Mouse (Mus musculus) heart, embryonic 12.5 days (tissue): ENCODE measurements around the gene Efhd1. TPM values are rescaled to one million over a fixed set of nuclear protein-coding genes. Genes with fewer than 3 reads are reported as not detected.

Source experiments
- ATAC-seq: fragments of 200-750 bp; cut with Nextera tagmentation; 2 replicates; pipeline ENCODE4 v1.8.0; 2017; ENCODE audit warnings: moderate TSS enrichment, moderate library complexity; ENCODE audit not compliant: insufficient number of reproducible peaks, low FRiP score
- H3K27ac ChIP-seq: fragments of 300-500 bp; sonication (generic); 2 replicates; pipeline ENCODE4 v1.5.1; 2016; ENCODE audit warnings: mild to moderate bottlenecking, moderate library complexity; ENCODE audit not compliant: poor library complexity, severe bottlenecking
- H3K27me3 ChIP-seq: fragments of 300-500 bp; sonication (generic); replicated peaks from 2 replicates; pipeline ENCODE4 v1.6.1; 2016; ENCODE audit warnings: mild to moderate bottlenecking, moderate library complexity
- H3K36me3 ChIP-seq: fragments of 300-500 bp; sonication (generic); 2 replicates; pipeline ENCODE4 v1.6.1; 2016; ENCODE audit warnings: mild to moderate bottlenecking, moderate library complexity
- H3K4me1 ChIP-seq: fragments of 300-500 bp; sonication (generic); replicated peaks from 2 replicates; pipeline ENCODE4 v1.6.1; 2016; ENCODE audit warnings: mild to moderate bottlenecking
- H3K4me2 ChIP-seq: fragments of 300-500 bp; sonication (generic); 2 replicates; pipeline ENCODE4 v1.6.1; 2016; ENCODE audit warnings: mild to moderate bottlenecking, moderate library complexity
- H3K4me3 ChIP-seq: fragments of 300-500 bp; sonication (generic); 2 replicates; pipeline ENCODE4 v1.5.1; 2016; ENCODE audit warnings: mild to moderate bottlenecking
- H3K9ac ChIP-seq: fragments of 300-500 bp; sonication (generic); 2 replicates; pipeline ENCODE4 v1.6.1; 2016; ENCODE audit warnings: mild to moderate bottlenecking, moderate library complexity
- H3K9me3 ChIP-seq: fragments of 300-500 bp; sonication (generic); replicated peaks from 2 replicates; pipeline ENCODE4 v1.6.1; 2016; ENCODE audit warnings: mild to moderate bottlenecking, moderate library complexity
- WGBS: fragments of 180-500 bp; shearing (Covaris S2); methylation state at CpG from one replicate; pipeline ENCODE4 v1.1.7; 2016; 5-methylcytosine and 5-hydroxymethylcytosine counted together
- polyA plus RNA-seq: library from polyadenylated mRNA; unstranded; fragments of >200 nt; fragmentation: Nextera tagmentation; extraction: Ambion mirVana; gene quantifications from 2 replicates; pipeline ENCODE4 v1.2.1, GENCODE M21; 2016

Efhd1 gene
- polyA plus RNA-seq, 1 experiment from 2014 or later: 0.47 TPM

DNA sequence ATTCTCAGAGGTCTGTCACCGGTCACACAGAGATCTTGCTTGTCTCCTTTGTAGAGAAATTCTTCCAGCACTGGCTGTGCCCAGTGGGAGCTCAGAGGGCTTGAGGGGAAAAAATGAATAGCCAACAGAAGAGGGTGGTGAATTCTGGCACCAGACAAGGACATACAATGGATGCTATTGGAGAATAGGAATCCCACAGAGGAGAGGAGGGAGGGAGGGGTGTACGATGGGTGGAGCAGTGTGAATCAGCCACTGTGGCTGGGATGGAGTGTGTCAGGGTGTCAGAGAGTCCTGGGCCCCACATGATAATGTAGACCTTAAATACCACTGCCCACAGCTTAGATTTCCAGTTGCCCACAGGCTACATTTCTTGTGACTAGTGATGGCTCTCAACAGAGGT lies 22.9 kb downstream of the Efhd1 start:
- Histone ChIP-seq H3K4me3 (no peak overlapping the region), H3K27me3 (0 out of 2 replicates have a peak, but pooled peaks cover 3% of the 10 kb centered on the region), H3K9me3 (no peaks in the 10 kb centered on the region), H3K4me2 (no peak overlapping the region), H3K36me3 (no peaks in the 10 kb centered on the region), H3K9ac (no peak overlapping the region), H3K27ac (no peak overlapping the region), H3K4me1 (0 out of 2 replicates have a peak, but pooled peaks cover 4% of the 10 kb centered on the region)
- ATAC-seq: no peak
- WGBS: 68% methylated on average over 2 of the region's 2 CpGs

DNA sequence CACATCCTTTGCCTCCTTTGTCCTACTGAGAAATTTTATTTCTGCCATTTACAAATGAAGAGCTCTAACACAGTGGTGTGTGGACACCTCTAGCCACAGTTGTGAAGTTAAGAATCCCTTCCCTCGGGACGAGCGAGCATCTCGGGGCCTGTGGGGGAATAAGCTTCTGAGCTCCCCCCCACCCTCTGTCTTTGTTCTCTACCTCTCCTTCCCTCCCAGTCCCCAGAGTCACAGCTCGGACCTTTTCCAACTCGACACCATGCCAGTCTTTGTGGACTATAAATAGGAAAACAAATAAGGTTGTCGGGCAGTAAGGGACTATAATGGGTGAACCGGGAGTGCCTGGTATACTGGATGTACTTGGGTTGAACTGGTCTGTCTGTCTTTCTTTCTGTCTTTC lies 27.3 kb downstream of the Efhd1 start:
- H3K4me3 ChIP-seq: no peak overlapping the region
- no peak overlapping the region for H3K27ac ChIP-seq
- H3K9me3 ChIP-seq: no peaks in the 10 kb centered on the region
- 67% methylated on average over 8 of the region's 8 CpGs for WGBS
- no peak overlapping the region for H3K9ac ChIP-seq
- H3K4me2 ChIP-seq: no peak overlapping the region
- no peak for ATAC-seq
- no peaks in the 10 kb centered on the region for H3K36me3 ChIP-seq
- H3K27me3 ChIP-seq: 0 out of 2 replicates have a peak, but pooled peaks cover 7% of the 10 kb centered on the region
- H3K4me1 ChIP-seq: 0 out of 2 replicates have a peak, but pooled peaks cover 9% of the 10 kb centered on the region

DNA sequence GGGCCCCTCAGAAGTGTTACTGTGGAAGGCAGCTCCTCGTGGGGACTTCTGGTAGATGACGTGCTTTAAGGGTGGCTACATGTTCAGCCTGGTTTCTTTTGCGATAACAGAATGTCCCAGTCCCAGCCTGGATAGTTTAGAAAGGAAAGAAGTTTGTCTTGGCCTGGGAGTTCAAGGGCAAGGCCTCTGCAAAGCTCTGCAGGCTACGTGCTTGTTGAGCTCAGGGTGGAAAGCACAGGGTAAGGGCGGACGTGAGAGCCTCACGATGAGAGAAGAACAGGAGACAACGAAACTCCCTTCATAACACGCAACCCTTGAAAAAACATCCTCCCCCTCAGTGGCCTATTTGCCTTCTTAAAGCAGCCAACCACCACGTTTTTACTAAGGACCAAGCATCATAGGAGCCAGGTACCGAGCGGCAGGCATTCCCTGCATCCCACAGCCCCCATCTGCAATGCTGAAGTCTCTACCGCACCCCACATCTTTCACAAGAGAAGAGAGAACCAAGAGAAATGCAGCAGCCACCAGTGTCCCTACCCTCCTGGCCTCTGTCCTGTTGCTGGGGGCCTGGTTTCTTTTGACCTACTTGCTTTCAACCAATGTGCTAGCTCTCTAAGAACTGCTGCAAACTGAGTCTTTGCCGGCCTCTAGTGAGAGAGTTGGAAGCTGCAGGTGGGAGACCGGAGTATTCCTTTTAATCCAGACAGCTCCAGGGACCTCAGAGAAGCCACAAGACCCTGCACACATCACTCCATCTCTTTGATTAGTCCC lies 28.4 kb downstream of the Efhd1 start:
- no peaks in the 10 kb centered on the region for H3K36me3 ChIP-seq
- ATAC-seq: no peak
- H3K27ac ChIP-seq: no peak overlapping the region
- no peak overlapping the region for H3K9ac ChIP-seq
- H3K27me3 ChIP-seq: 0 out of 2 replicates have a peak, but pooled peaks cover 7% of the 10 kb centered on the region
- no peaks in the 10 kb centered on the region for H3K9me3 ChIP-seq
- H3K4me2 ChIP-seq: no peak overlapping the region
- WGBS: 59% methylated on average over 15 of the region's 15 CpGs
- H3K4me3 ChIP-seq: no peak overlapping the region
- 0 out of 2 replicates have a peak, but pooled peaks cover 9% of the 10 kb centered on the region for H3K4me1 ChIP-seq

GRCm38 (mm10) chr1:87294063-87294710 lies 30.0 kb downstream of the Efhd1 start:
- Histone ChIP-seq H3K9ac (no peak overlapping the region), H3K27me3 (0 out of 2 replicates have a peak, but pooled peaks cover 7% of the 10 kb centered on the region), H3K4me1 (0 out of 2 replicates have a peak, but pooled peaks cover 9% of the 10 kb centered on the region), H3K27ac (no peak overlapping the region), H3K9me3 (no peaks in the 10 kb centered on the region), H3K36me3 (no peaks in the 10 kb centered on the region), H3K4me2 (no peak overlapping the region), H3K4me3 (no peak overlapping the region)
- ATAC-seq: no peak
- WGBS: 68% methylated on average over 4 of the region's 4 CpGs

DNA sequence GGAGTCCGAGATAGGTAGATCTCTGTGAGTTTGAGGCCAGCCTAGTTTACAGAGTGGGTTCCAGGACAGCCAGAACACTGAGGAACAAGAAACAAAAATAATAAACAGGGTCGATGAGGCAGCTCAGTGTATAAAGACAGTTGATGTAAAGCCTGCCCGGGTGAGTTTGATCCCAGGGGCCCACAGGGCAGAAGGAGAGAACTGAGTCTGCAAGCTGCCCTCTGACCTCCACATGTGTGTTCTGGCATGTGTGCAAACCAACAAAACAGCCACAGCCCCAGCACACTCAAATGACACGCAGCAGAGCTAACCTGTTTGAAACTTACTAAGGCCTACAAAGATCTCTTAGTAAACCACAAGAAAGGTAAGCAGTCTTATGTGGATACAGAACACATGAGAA lies 30.8 kb downstream of the Efhd1 start:
- no peak overlapping the region for H3K27ac ChIP-seq

DNA sequence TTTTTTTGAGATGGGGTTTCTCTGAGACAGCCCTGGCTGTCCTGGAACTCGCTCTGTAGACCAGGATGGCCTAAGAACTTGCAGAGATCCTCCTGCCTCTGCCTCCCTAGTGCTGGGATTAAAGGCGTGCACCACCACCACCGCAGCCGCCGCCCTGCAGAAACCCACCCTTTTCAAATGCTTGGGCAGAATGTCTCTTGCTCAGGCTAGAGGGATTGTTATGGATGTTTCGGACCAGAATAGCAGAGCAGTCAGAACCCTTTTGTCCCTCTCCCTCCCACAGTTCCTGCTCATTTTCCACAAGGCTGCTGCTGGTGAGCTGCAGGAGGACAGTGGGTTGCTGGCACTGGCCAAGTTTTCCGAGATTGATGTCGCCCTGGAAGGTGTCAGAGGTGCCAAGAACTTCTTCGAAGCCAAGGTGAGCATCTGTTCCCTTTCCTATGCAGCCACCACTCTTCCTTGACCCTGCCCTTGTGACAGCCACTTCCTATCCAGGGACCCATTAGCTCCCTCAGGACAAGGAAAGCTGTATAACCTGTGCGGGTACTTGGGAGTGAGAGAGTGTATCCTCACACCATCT lies 33.3 kb downstream of the Efhd1 start:
- Histone ChIP-seq H3K9ac (no peak overlapping the region), H3K4me2 (no peak overlapping the region), H3K4me3 (no peak overlapping the region), H3K4me1 (0 out of 2 replicates have a peak, but pooled peaks cover 3% of the 10 kb centered on the region), H3K36me3 (no peaks in the 10 kb centered on the region), H3K9me3 (no peaks in the 10 kb centered on the region), H3K27me3 (0 out of 2 replicates have a peak, but pooled peaks cover 4% of the 10 kb centered on the region), H3K27ac (no peak overlapping the region)
- WGBS: 78% methylated on average over 10 of the region's 10 CpGs
- no peak for ATAC-seq

More for the DNA sequence above, 30.8 kb downstream of the Efhd1 start:
- Histone ChIP-seq H3K4me2 (no peak overlapping the region), H3K9ac (no peak overlapping the region), H3K9me3 (no peaks in the 10 kb centered on the region), H3K36me3 (no peaks in the 10 kb centered on the region), H3K4me1 (0 out of 2 replicates have a peak, but pooled peaks cover 9% of the 10 kb centered on the region), H3K4me3 (no peak overlapping the region), H3K27me3 (0 out of 2 replicates have a peak, but pooled peaks cover 7% of the 10 kb centered on the region)
- WGBS: 63% methylated on average over 4 of the region's 4 CpGs
- ATAC-seq: no peak

DNA sequence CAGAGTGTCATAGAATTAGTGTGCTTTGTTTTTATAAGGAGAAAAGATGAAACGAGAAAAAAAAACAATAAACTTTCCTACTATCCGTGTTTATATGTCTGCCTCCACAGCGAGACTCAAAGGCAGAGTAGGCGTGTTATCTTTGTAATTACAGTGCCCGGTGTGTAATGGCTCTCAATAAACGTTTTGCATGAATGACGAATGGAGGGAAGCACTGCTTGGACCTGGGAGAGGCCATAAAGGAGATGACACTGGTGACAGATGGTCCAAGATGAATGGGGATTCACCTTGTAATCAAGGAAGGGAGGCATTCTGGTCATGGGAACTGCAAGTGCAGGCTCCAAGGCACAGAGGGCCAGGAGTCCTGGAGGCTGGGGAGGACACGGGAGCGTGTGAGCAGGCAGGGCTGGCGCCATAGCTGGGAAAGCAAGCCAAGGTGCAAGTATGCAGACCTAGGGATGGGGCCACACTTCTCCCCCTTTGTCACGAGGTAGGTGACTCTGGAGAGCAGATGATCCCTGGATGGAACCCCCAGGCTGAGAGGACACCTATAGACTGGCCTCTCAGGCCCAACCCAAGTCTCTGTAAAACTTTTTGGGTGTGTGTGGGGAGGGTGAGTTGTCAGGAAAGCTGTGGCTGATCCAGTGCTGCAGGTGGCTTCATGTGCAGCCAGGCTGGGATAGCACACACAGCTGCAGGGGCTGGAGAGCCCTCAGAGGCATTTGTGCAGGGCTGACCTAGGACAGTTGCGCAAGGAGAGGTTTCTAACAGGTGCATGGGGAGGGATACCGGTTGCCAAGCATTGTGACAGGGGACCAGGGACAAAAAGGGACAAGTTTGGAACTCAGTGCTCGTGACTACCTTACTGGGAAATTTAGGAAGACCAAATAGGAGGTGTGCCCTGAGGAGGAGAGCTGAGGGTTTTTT lies 36.5 kb downstream of the Efhd1 start:
- Histone ChIP-seq H3K4me3 (no peak overlapping the region), H3K4me1 (no peaks in the 10 kb centered on the region), H3K36me3 (no peaks in the 10 kb centered on the region), H3K9me3 (no peaks in the 10 kb centered on the region), H3K27ac (no peak overlapping the region), H3K27me3 (no peaks in the 10 kb centered on the region), H3K9ac (no peak overlapping the region), H3K4me2 (no peak overlapping the region)
- WGBS: 65% methylated on average over 14 of the region's 14 CpGs
- ATAC-seq: no peak

DNA sequence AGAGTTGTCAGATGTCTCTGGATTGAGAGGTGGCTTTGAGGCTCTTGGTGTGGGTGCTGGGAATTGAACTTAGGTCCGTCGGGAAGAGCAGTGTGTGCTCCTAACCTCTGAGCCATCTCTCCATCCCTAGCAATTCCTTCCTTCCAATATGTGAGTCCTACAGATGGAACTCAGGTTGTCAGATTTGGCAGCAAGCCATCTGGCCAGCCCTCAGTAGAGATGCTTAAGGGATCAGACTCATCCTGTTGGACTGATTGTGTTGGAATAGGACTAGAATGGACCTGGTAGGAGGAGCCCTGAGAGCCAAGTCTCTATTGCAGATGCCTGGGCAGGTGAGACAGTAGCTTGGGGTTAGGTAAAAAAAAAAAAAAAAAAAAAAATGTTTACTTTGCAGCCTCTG lies 37.8 kb downstream of the Efhd1 start:
- no peak overlapping the region for H3K4me3 ChIP-seq
- H3K27me3 ChIP-seq: no peaks in the 10 kb centered on the region
- no peaks in the 10 kb centered on the region for H3K4me1 ChIP-seq
- ATAC-seq: no peak
- no peak overlapping the region for H3K9ac ChIP-seq
- no peak overlapping the region for H3K4me2 ChIP-seq
- no peak overlapping the region for H3K27ac ChIP-seq
- no peaks in the 10 kb centered on the region for H3K36me3 ChIP-seq
- 70% methylated on average over 2 of the region's 2 CpGs for WGBS
- H3K9me3 ChIP-seq: no peaks in the 10 kb centered on the region

DNA sequence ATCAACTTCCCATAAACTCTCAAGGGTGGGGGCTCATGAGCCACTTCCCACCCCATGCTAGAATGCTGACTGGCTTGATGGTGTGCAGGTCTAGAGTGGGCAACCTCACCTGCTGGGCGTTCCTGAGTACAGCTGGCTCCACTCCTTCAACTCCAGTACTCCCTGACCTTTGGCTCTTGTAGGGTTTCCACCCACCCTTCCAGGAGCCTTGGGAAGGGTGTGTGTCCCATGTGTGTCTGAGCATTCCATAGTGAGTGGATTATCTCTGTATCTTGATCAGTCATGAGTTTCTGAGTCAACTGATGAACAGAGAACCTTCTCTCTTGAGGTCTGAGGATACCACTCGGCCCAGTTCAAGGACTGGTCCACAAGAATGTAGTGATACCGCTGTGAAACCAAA lies 44.8 kb downstream of the Efhd1 start:
- H3K36me3 ChIP-seq: no peaks in the 10 kb centered on the region
- no peak for ATAC-seq
- 80% methylated on average over 3 of the region's 3 CpGs for WGBS
- H3K4me2 ChIP-seq: no peak overlapping the region
- H3K4me1 ChIP-seq: no peaks in the 10 kb centered on the region
- H3K27ac ChIP-seq: no peak overlapping the region
- H3K27me3 ChIP-seq: no peaks in the 10 kb centered on the region
- H3K9ac ChIP-seq: no peak overlapping the region
- no peak overlapping the region for H3K4me3 ChIP-seq
- H3K9me3 ChIP-seq: no peaks in the 10 kb centered on the region

GRCm38 (mm10) chr1:87309621-87310020 lies 45.5 kb downstream of the Efhd1 start:
- Histone ChIP-seq H3K27me3 (no peaks in the 10 kb centered on the region), H3K9me3 (no peaks in the 10 kb centered on the region), H3K9ac (no peak overlapping the region), H3K4me3 (no peak overlapping the region), H3K27ac (no peak overlapping the region), H3K4me2 (no peak overlapping the region), H3K36me3 (no peaks in the 10 kb centered on the region), H3K4me1 (no peaks in the 10 kb centered on the region)
- WGBS: 63% methylated on average over 16 of the region's 16 CpGs
- no peak for ATAC-seq
